Mouse (Mus musculus) midbrain, postnatal 0 days (tissue): ENCODE measurements at regions not wholly inside any gene's neighbourhood (a gene's known extent, or its start where the extent isn't known, plus 50 kb on each side); places are given as distances from the start of the nearest gene placed in this dataset.

Experiments used
- ATAC-seq: fragments of 200-750 bp; cut with Nextera tagmentation; 2 replicates; pipeline ENCODE4 v1.8.0; 2017; ENCODE audit warnings: moderate number of reproducible peaks, mild to moderate bottlenecking, moderate TSS enrichment, moderate library complexity; ENCODE audit not compliant: low FRiP score
- DNase-seq: peaks from one replicate; pipeline ENCODE4 v3.0.0-alpha.2; 2015; ENCODE audit warnings: low spot score
- H3K27ac ChIP-seq: fragments of 300-500 bp; sonication (generic); 2 replicates; pipeline ENCODE4 v1.5.1; 2014; ENCODE audit warnings: low read depth, mild to moderate bottlenecking, low read length, mixed read lengths
- H3K27me3 ChIP-seq: fragments of 300-500 bp; sonication (generic); 2 replicates; pipeline ENCODE4 v1.6.1; 2014; ENCODE audit warnings: low read length, control low read depth, mixed read lengths; ENCODE audit not compliant: insufficient read depth
- H3K36me3 ChIP-seq: fragments of 300-500 bp; sonication (generic); 2 replicates; pipeline ENCODE4 v1.6.1; 2014; ENCODE audit warnings: low read length, control low read depth, mixed read lengths; ENCODE audit not compliant: insufficient read depth
- H3K4me1 ChIP-seq: fragments of 300-500 bp; sonication (generic); 2 replicates; pipeline ENCODE4 v1.6.1; 2014; ENCODE audit warnings: mild to moderate bottlenecking, control low read depth, antibody characterized with exemption, low read length, mixed read lengths; ENCODE audit not compliant: insufficient read depth
- H3K4me2 ChIP-seq: fragments of 300-500 bp; sonication (generic); 2 replicates; pipeline ENCODE4 v1.6.1; 2014; ENCODE audit warnings: low read depth, mild to moderate bottlenecking, low read length, mixed read lengths; ENCODE audit not compliant: poor library complexity, severe bottlenecking
- H3K4me3 ChIP-seq: fragments of 300-500 bp; sonication (generic); 2 replicates; pipeline ENCODE4 v1.5.1; 2014; ENCODE audit warnings: low read depth, mild to moderate bottlenecking, low read length, moderate library complexity
- H3K9ac ChIP-seq: fragments of 300-500 bp; sonication (generic); replicated peaks from 2 replicates; pipeline ENCODE4 v1.6.1; 2014; ENCODE audit warnings: mild to moderate bottlenecking, low read length, moderate library complexity, mixed read lengths; ENCODE audit not compliant: poor library complexity, severe bottlenecking
- H3K9me3 ChIP-seq: fragments of 300-500 bp; sonication (generic); 2 replicates; pipeline ENCODE4 v1.6.1; 2016; ENCODE audit warnings: low read length, control low read depth
- CTCF ChIP-seq: IDR thresholded peaks from 2 replicates; pipeline ENCODE4 v1.5.1; 2016; ENCODE audit warnings: antibody characterized with exemption, mild to moderate bottlenecking
- WGBS: fragments of 180-500 bp; shearing (Covaris S2); extraction: QIAGEN DNeasy Blood & Tissue Kit; methylation state at CpG from one replicate; pipeline ENCODE4 v1.1.7; 2014; 5-methylcytosine and 5-hydroxymethylcytosine counted together

- WGBS: 84% methylated on average over 12 of the region's 12 CpGs
- ATAC-seq: no peak
- no peak overlapping the region for H3K27ac ChIP-seq
- H3K4me3 ChIP-seq: no peak overlapping the region
- no peak overlapping the region for H3K9ac ChIP-seq
- no peaks in the 10 kb centered on the region for H3K36me3 ChIP-seq
- no peaks in the 10 kb centered on the region for H3K27me3 ChIP-seq
- TF ChIP-seq CTCF: no peak
- no peak overlapping the region for H3K4me2 ChIP-seq
- no peaks in the 10 kb centered on the region for H3K9me3 ChIP-seq
- no peaks in the 10 kb centered on the region for H3K4me1 ChIP-seq
- DNase-seq: no peak
Measured at GRCm38 (mm10) chr13:5714191-5714591, 147.1 kb upstream of the Klf6 start.

- Histone ChIP-seq H3K27ac (no peak overlapping the region), H3K9ac (no peak overlapping the region), H3K36me3 (no peaks in the 10 kb centered on the region), H3K9me3 (no peaks in the 10 kb centered on the region), H3K4me3 (no peak overlapping the region), H3K27me3 (no peaks in the 10 kb centered on the region), H3K4me2 (no peak overlapping the region), H3K4me1 (no peaks in the 10 kb centered on the region)
- no peak for TF ChIP-seq CTCF
- DNase-seq (no peak), ATAC-seq (no peak)
Measured at GRCm38 (mm10) chr13:5714793-5715192, 146.5 kb upstream of the Klf6 start.

- Histone ChIP-seq H3K9ac (no peak overlapping the region), H3K27me3 (no peaks in the 10 kb centered on the region), H3K27ac (no peak overlapping the region), H3K4me3 (no peak overlapping the region), H3K4me2 (no peak overlapping the region), H3K9me3 (no peaks in the 10 kb centered on the region), H3K4me1 (no peaks in the 10 kb centered on the region), H3K36me3 (no peaks in the 10 kb centered on the region)
- DNase-seq: no peak
- WGBS: 84% methylated on average over 3 of the region's 3 CpGs
- TF ChIP-seq CTCF: no peak
- no peak for ATAC-seq
Measured at GRCm38 (mm10) chr13:5716749-5717148, 144.5 kb upstream of the Klf6 start.

DNA sequence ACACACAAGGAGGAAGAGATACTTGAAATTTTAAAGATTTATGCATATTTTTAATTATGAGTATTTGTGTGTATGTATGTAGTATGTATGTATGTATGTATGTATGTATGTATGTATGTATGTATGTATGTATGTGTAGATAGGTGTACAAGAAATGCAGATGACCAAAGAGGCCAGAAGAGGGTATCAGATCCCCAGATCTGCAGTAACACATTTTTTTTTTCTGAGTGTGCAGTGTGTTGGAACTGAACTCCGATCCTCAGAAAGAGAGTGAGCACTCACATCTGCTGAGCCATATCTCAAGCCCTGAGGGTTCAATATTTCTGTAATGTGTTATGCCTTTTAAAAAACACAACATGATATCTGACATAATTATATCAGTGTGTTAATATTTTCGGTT lies 138.0 kb upstream of the Klf6 start:
- no peaks in the 10 kb centered on the region for H3K9me3 ChIP-seq
- no peak overlapping the region for H3K4me3 ChIP-seq
- WGBS: 94% methylated on average over 2 of the region's 2 CpGs
- H3K4me2 ChIP-seq: no peak overlapping the region
- no peak for ATAC-seq
- H3K4me1 ChIP-seq: no peaks in the 10 kb centered on the region
- TF ChIP-seq CTCF: no peak
- H3K9ac ChIP-seq: no peak overlapping the region
- no peak for DNase-seq
- H3K27ac ChIP-seq: no peak overlapping the region
- H3K27me3 ChIP-seq: no peaks in the 10 kb centered on the region
- no peaks in the 10 kb centered on the region for H3K36me3 ChIP-seq

- Histone ChIP-seq H3K4me2 (no peak overlapping the region), H3K4me1 (no peaks in the 10 kb centered on the region), H3K27me3 (no peaks in the 10 kb centered on the region), H3K9ac (no peak overlapping the region), H3K4me3 (no peak overlapping the region), H3K36me3 (no peaks in the 10 kb centered on the region), H3K9me3 (no peaks in the 10 kb centered on the region), H3K27ac (no peak overlapping the region)
- DNase-seq (no peak), ATAC-seq (no peak)
- WGBS: 80% methylated on average over 1 of the region's 1 CpGs
- TF ChIP-seq CTCF: no peak
Measured at GRCm38 (mm10) chr13:5724364-5724763, 136.9 kb upstream of the Klf6 start.

GRCm38 (mm10) chr13:5725984-5726383 lies 135.3 kb upstream of the Klf6 start:
- WGBS: 89% methylated on average over 4 of the region's 4 CpGs
- TF ChIP-seq CTCF: no peak
- no peaks in the 10 kb centered on the region for H3K4me1 ChIP-seq
- H3K9me3 ChIP-seq: no peaks in the 10 kb centered on the region
- ATAC-seq (no peak), DNase-seq (no peak)
- H3K27me3 ChIP-seq: no peaks in the 10 kb centered on the region
- no peak overlapping the region for H3K4me2 ChIP-seq
- H3K4me3 ChIP-seq: no peak overlapping the region
- H3K9ac ChIP-seq: no peak overlapping the region
- no peaks in the 10 kb centered on the region for H3K36me3 ChIP-seq
- H3K27ac ChIP-seq: no peak overlapping the region

DNA sequence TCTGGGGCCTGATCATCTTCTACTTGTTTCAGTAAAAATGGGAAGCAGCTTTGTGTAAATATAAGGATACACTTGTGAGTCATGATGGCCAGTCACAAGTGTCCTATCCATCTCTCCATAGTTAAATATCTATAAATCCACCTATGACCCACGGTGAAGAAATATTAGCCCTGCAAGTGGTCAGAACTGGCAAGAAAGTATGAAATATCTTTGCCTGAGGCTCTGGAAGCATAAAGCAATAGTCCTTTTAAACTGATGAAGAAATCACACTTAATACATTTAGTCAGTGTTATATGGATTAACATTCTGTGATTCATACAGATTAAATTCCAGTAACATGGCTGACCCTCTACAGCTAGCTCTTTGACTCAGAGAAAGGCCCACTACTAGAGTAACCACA lies 134.8 kb upstream of the Klf6 start:
- TF ChIP-seq CTCF: no peak
- no peak overlapping the region for H3K27ac ChIP-seq
- ATAC-seq (no peak), DNase-seq (no peak)
- H3K4me2 ChIP-seq: no peak overlapping the region
- 91% methylated on average over 1 of the region's 1 CpGs for WGBS
- no peaks in the 10 kb centered on the region for H3K27me3 ChIP-seq
- H3K9ac ChIP-seq: no peak overlapping the region
- no peaks in the 10 kb centered on the region for H3K9me3 ChIP-seq
- no peak overlapping the region for H3K4me3 ChIP-seq
- H3K4me1 ChIP-seq: no peaks in the 10 kb centered on the region
- H3K36me3 ChIP-seq: no peaks in the 10 kb centered on the region
